Mouse (Mus musculus) heart, embryonic 16.5 days (tissue): ENCODE results near the gene Ss18l2. TPM values are rescaled to one million over a fixed set of nuclear protein-coding genes. Genes with fewer than 3 reads are reported as not detected.
A peak's percentile ranks its signal among the peaks of the same experiment; 100 is the strongest.

Experiments
- ATAC-seq: fragments of 200-750 bp; cut with Nextera tagmentation; replicated peaks from 2 replicates; pipeline ENCODE4 v1.8.0; 2017; ENCODE audit warnings: moderate number of reproducible peaks; ENCODE audit not compliant: insufficient read depth, low FRiP score; ENCODE audit errors: extremely low read depth
- H3K27ac ChIP-seq: fragments of 300-500 bp; sonication (generic); 2 replicates; pipeline ENCODE4 v1.5.1; 2014; ENCODE audit warnings: mild to moderate bottlenecking, low read length, control low read depth, moderate library complexity
- H3K27me3 ChIP-seq: fragments of 300-500 bp; sonication (generic); 2 replicates; pipeline ENCODE4 v1.6.1; 2014; ENCODE audit warnings: low read length, mixed read lengths; ENCODE audit not compliant: control insufficient read depth, insufficient read depth
- H3K36me3 ChIP-seq: fragments of 300-500 bp; sonication (generic); 2 replicates; pipeline ENCODE4 v1.6.1; 2014; ENCODE audit not compliant: control insufficient read depth, insufficient read depth
- H3K4me1 ChIP-seq: fragments of 300-500 bp; sonication (generic); 2 replicates; pipeline ENCODE4 v1.6.1; 2014; ENCODE audit warnings: low read length, mixed read lengths; ENCODE audit not compliant: control insufficient read depth, insufficient read depth
- H3K4me2 ChIP-seq: fragments of 300-500 bp; sonication (generic); 2 replicates; pipeline ENCODE4 v1.6.1; 2014; ENCODE audit warnings: low read depth, mild to moderate bottlenecking, control low read depth, low read length
- H3K4me3 ChIP-seq: fragments of 300-500 bp; sonication (generic); 2 replicates; pipeline ENCODE4 v1.5.1; 2014; ENCODE audit warnings: mild to moderate bottlenecking, control low read depth, low read length
- H3K9ac ChIP-seq: fragments of 300-500 bp; sonication (generic); 2 replicates; pipeline ENCODE4 v1.6.1; 2014; ENCODE audit warnings: low read length, control low read depth
- H3K9me3 ChIP-seq: fragments of 300-500 bp; sonication (generic); replicated peaks from 2 replicates; pipeline ENCODE4 v1.6.1; 2016; ENCODE audit warnings: low read length; ENCODE audit not compliant: control insufficient read depth
- WGBS: fragments of 180-500 bp; shearing (Covaris S2); extraction: QIAGEN DNeasy Blood & Tissue Kit; methylation state at CpG from one replicate; pipeline ENCODE4 v1.1.7; 2014; 5-methylcytosine and 5-hydroxymethylcytosine counted together
- polyA plus RNA-seq: library from polyadenylated mRNA; unstranded; fragments of >200 nt; fragmentation: Nextera tagmentation; extraction: Ambion mirVana; gene quantifications from 2 replicates; pipeline ENCODE4 v1.2.1, GENCODE M21; 2015

The Ss18l2 gene
- polyA plus RNA-seq, 1 experiment from 2014 or later = 172 TPM

DNA sequence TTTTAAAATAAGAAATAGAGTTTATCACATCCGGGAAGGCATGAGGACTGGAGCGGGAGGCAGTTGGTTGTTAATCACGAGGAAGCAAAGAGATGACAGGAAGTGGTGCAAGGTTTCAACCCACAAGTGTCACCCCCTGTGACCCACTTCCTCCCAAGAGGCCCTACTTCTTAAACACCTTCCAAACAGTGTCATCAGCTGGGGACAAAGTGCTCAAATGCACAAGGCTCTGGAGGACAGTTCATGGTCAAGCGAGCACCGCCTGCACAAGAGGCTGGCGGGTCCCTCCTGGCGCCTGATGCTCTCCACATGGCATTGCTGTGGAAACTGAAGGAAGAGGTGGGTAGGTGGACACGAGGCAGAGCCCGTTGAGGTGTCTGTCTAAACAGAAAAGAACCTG is 35.1 kb upstream of the Ss18l2 start:
- WGBS = 77% methylated on average over 9 of the region's 9 CpGs
- Histone ChIP-seq H3K4me3 (no peak overlapping the region), H3K27ac (no peak overlapping the region), H3K36me3 (no peaks in the 10 kb centered on the region), H3K9ac (no peak overlapping the region), H3K4me1 (peaks cover 13% of the 10 kb centered on the region), H3K9me3 (no peaks in the 10 kb centered on the region), H3K27me3 (0 out of 2 replicates have a peak, but pooled peaks cover 3% of the 10 kb centered on the region), H3K4me2 (no peak overlapping the region)
- ATAC-seq = no peak

DNA sequence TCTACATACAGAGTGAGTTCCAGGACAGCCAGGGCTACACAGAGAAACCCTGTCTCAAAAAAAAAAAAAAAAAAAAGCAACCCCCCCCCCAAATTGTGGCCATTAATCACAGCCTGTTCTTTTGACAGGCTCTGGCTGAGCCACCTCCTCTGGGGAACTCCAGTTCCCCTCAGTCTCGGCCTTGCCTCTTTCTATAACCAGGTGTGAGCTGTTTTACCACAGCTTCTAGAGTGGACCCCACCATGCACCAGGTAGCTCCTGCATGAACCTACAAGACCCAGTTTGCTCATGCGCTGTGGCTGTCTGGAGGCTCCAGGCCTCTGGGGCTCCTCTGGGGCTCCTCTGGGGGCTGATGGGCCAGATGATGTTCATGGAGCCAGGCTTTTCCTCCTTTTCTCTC is 34.6 kb upstream of the Ss18l2 start:
- no peak overlapping the region for H3K27ac ChIP-seq
- H3K36me3 ChIP-seq = no peaks in the 10 kb centered on the region
- H3K4me2 ChIP-seq = no peak overlapping the region
- H3K27me3 ChIP-seq = 0 out of 2 replicates have a peak, but pooled peaks cover 3% of the 10 kb centered on the region
- no peak overlapping the region for H3K4me3 ChIP-seq
- H3K4me1 ChIP-seq = peaks cover 13% of the 10 kb centered on the region
- H3K9me3 ChIP-seq = no peaks in the 10 kb centered on the region
- no peak overlapping the region for H3K9ac ChIP-seq
- no peak for ATAC-seq
- WGBS = 81% methylated on average over 2 of the region's 2 CpGs

DNA sequence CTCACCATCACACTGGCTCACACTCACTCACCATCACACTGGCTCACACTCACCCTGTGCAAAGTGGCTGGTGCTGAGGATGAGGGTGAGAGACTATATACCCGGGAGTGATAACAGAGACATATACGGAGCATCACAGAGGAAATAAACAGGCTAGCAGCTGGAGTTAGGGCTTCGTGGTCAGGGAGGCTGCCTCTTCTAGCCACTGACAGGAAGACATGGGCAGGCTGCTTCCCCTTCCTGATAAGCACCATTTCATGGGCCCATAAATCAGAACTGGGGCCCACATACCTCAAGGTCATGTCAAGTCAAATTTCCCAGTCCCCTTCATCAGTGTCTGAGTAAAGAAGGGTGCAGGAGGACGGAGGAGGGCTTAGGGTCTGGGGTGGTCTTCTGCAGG is 33.1 kb upstream of the Ss18l2 start:
- WGBS = 58% methylated on average over 4 of the region's 4 CpGs
- Histone ChIP-seq H3K36me3 (no peaks in the 10 kb centered on the region), H3K4me3 (no peak overlapping the region), H3K4me1 (peaks cover 6% of the 10 kb centered on the region), H3K27me3 (no peaks in the 10 kb centered on the region), H3K9ac (no peak overlapping the region), H3K27ac (no peak overlapping the region), H3K9me3 (no peaks in the 10 kb centered on the region), H3K4me2 (no peak overlapping the region)
- ATAC-seq = no peak

DNA sequence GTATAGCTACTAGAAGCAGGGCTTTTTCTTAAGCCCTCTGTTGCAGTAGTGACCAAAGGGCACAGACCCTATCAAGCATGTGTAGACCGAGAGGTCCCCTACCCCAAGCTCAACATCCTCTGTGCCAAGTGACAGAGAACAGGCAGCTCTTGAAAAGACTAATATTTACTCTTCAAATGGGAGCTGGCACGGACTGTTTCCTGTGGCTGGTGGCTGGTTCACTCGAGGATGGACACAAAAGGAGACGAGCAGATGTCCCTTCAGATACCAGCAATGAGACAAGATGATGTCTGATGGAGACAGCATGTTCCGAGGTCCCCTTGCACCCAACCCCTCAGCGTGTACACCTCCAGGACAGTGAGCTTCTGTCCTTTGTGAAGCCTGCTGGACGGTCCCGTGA is 32.7 kb upstream of the Ss18l2 start:
- Histone ChIP-seq H3K4me3 (no peak overlapping the region), H3K9me3 (no peaks in the 10 kb centered on the region), H3K4me2 (no peak overlapping the region), H3K4me1 (peaks cover 2% of the 10 kb centered on the region), H3K27ac (no peak overlapping the region), H3K27me3 (no peaks in the 10 kb centered on the region), H3K36me3 (no peaks in the 10 kb centered on the region), H3K9ac (no peak overlapping the region)
- no peak for ATAC-seq
- 53% methylated on average over 8 of the region's 8 CpGs for WGBS

DNA sequence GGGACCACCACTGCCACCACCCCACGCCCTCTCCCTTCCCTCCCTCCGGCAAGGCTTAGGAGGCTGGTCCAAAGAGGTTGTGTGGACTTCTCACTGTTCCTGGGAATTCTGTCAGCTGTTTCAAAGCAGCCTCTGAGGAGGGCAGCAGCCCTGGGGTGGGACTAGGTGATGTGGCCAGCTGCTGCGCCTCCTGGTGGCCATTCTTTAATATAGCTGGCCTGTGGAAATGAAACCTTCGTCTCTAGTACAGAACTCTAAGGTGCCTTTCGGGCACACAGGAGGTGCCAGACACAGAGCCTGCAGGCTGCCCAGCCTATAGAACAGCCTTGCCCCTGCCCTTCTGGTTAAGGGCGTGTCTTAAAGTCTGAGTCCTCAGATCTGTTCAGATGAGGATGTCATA is 30.6 kb upstream of the Ss18l2 start:
- H3K9ac ChIP-seq = peak overlapping the region; percentile 11; the same call in 1 of the 2 replicates
- ATAC-seq = peak; percentile 55; the same call in 1 of the 2 replicates
- H3K36me3 ChIP-seq = peaks cover 3% of the 10 kb centered on the region; the same call in 1 of the 2 replicates
- no peaks in the 10 kb centered on the region for H3K27me3 ChIP-seq
- H3K9me3 ChIP-seq = no peaks in the 10 kb centered on the region
- H3K27ac ChIP-seq = no peak overlapping the region
- 26% methylated on average over 6 of the region's 6 CpGs for WGBS
- no peak overlapping the region for H3K4me2 ChIP-seq
- no peak overlapping the region for H3K4me3 ChIP-seq
- H3K4me1 ChIP-seq = no peaks in the 10 kb centered on the region

DNA sequence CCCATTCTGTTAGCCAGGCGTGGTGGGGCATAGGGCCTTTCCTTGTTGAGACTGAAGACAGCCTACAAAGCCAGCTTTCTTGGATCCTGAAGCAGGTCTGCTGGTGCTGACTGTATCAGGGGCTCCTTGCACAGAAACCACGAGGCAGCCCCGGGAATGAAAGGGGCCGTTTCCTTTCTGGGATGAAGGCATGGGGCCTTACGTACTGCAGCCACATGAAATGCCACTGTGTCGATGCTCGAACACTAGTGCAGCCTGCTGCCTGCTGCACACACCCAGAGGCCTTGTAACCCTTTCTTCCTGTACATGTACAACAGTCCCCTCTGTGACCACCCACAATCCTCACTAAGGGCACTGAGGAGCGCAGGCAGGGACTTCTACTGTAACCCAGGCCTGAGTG is 28.9 kb upstream of the Ss18l2 start:
- Histone ChIP-seq H3K9me3 (no peaks in the 10 kb centered on the region), H3K4me1 (no peaks in the 10 kb centered on the region), H3K36me3 (peaks cover 8% of the 10 kb centered on the region), H3K4me2 (no peak overlapping the region), H3K9ac (no peak overlapping the region), H3K4me3 (no peak overlapping the region), H3K27me3 (no peaks in the 10 kb centered on the region), H3K27ac (no peak overlapping the region)
- 69% methylated on average over 8 of the region's 8 CpGs for WGBS
- ATAC-seq = no peak

DNA sequence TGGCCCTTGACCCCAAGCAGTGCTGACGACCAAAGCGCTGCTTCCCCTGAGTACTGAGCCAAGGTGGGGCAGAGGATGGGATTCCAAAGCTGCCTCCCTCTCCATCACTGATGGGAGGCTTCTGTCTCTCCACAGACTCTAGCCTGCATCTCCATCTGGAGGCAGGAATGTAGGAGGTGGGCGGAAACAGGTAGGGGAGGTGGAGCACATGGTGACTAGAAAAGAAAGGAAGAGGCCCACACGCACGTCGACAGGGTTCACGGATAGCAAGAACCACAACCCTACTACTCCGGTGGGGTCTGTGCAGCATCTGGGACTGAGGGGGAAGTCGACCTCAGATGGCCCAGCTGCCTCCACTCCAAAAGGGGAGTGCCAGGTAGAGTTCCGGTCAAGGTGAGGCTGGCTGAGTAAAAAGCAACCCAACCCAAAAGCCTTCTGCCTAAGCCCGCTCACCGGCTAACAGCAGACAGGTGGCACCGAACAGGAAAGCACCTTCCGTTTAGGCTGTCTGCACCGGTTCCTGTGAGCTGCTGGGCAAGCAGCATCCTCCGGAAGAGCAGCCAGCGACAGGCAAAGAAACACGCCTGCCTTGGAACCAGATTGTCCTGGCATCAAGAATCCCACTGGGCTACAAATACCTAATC is 28.0 kb upstream of the Ss18l2 start:
- H3K4me1 ChIP-seq = no peaks in the 10 kb centered on the region
- no peak overlapping the region for H3K27ac ChIP-seq
- 71% methylated on average over 18 of the region's 18 CpGs for WGBS
- H3K4me3 ChIP-seq = no peak overlapping the region
- H3K9ac ChIP-seq = no peak overlapping the region
- no peak overlapping the region for H3K4me2 ChIP-seq
- no peak for ATAC-seq
- no peaks in the 10 kb centered on the region for H3K9me3 ChIP-seq
- H3K36me3 ChIP-seq = peaks cover 9% of the 10 kb centered on the region
- no peaks in the 10 kb centered on the region for H3K27me3 ChIP-seq

DNA sequence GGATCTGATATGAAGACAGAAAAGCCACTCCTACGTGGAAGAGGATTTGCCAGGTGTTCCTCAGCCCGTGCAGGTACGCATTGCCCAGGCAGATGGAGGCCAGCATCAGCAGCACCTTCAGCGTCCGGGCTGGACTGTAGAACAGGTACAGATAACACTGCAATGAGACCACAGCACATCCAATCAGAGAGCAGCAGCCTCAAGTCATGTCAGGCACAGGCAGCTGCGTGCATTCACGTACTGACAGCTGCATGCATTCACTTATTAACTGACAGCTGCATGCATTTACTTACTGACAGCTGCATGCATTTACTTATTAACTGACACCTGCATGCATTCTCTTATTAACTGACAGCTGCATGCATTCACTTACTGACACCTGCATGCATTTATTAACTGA is 25.4 kb upstream of the Ss18l2 start:
- 68% methylated on average over 7 of the region's 7 CpGs for WGBS
- Histone ChIP-seq H3K4me3 (no peak overlapping the region), H3K27ac (no peak overlapping the region), H3K27me3 (no peaks in the 10 kb centered on the region), H3K9ac (no peak overlapping the region), H3K9me3 (no peaks in the 10 kb centered on the region), H3K4me1 (no peaks in the 10 kb centered on the region), H3K36me3 (peaks cover 16% of the 10 kb centered on the region), H3K4me2 (no peak overlapping the region)
- ATAC-seq = no peak

DNA sequence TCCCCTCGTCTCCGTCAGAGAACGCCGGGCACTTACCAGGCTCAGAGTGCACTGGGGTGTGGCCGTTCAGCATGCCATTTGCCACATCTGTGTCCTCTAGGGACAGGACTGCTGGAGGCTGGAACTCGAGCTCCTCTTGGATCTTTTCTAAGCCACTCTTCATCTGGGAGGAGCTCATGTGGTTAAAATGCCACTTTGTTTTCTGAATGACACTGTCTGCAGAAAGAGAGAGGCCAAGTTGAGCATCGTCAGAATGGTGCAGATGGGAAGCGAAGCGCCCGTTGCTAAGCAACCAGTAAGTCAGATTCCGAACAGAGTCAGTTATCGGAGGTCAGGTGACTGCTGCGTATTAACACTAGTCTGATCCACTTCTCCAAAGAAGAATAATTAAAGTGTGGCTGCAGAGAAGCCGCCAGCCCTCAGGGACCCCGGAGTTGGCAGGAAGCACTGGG is 19.9 kb upstream of the Ss18l2 start:
- H3K36me3 ChIP-seq = peaks cover 12% of the 10 kb centered on the region
- no peak overlapping the region for H3K4me3 ChIP-seq
- no peak overlapping the region for H3K9ac ChIP-seq
- WGBS = 70% methylated on average over 15 of the region's 15 CpGs
- no peak for ATAC-seq
- H3K4me1 ChIP-seq = no peaks in the 10 kb centered on the region
- H3K9me3 ChIP-seq = no peaks in the 10 kb centered on the region
- no peak overlapping the region for H3K27ac ChIP-seq
- no peak overlapping the region for H3K4me2 ChIP-seq
- H3K27me3 ChIP-seq = no peaks in the 10 kb centered on the region
